Mouse (Mus musculus): ENCODE results near the gene Rrp36.

DNA sequence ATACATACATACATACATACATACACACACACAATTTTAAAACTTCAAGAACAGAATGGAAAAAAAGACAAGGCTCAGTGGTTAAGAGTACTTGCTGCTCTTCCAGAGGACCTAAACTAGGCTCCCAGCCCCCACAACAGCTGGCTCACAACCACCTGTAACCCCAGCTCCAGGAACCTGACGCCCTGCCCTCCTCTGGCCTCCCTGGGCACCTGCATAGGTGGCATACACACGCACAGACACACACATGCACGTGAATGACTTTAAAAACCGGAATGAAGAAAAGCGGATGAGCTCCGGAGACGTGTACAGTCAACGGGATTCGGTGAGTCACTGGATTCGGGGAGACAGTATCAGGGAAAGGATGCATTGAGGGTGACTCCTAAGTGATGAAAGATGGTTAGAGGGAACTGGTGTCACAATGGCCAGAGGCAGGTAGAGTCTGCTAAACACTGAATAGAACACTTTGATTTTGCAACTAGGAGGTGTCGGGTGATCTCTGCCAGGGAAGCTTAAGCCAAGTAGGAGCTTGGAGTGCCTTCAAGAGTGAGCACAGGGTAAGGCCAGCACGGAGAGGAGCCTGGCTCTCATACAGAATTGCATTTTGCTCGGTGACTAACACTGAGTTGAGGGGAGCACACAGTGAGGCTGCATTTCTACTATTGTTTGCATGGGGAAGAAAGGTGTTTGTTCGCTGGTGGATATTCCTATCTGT is 32.4 kb upstream of the Rrp36 start:
- TF ChIP-seq POLR2A (IDR thresholded peaks at IDR 0.05; ENCODE audit: borderline replicate concordance, extremely low read depth, insufficient read depth, insufficient read length, poor library complexity, severe bottlenecking) (no peak), CTCF (IDR thresholded peaks at IDR 0.05; ENCODE audit: borderline replicate concordance, extremely low read depth, insufficient read depth, insufficient read length) (no peak)

Measured in brain, embryonic 14.5 days (tissue).